Mouse (Mus musculus) thymus, postnatal 36 days (tissue): ENCODE results near the gene Rps6kb2.

Experiments used
- DNase-seq, 2 experiments: peaks; one replicate each; pipeline ENCODE4 v3.0.0; 2022; ENCODE audit warnings: mixed read lengths in 2 of 2

Gene Rps6kb2

GRCm38 (mm10) chr19:4187303-4187702 lies 24.1 kb upstream of the Rps6kb2 start:
- DNase-seq = no peak

GRCm38 (mm10) chr19:4184976-4185975 lies 22.1 kb upstream of the Rps6kb2 start:
- DNase-seq = peak; percentile 84 to 88

GRCm38 (mm10) chr19:4183689-4184088 lies 20.5 kb upstream of the Rps6kb2 start:
- no peak for DNase-seq

GRCm38 (mm10) chr19:4181892-4182291 lies 18.7 kb upstream of the Rps6kb2 start:
- no peak for DNase-seq

GRCm38 (mm10) chr19:4180411-4180810 lies 17.3 kb upstream of the Rps6kb2 start:
- no peak for DNase-seq

- DNase-seq = peak in 1 of 2 experiments; percentile 14
Measured at GRCm38 (mm10) chr19:4175368-4175947, 12.3 kb upstream of the Rps6kb2 start, which contains the start of gene Carns1. TSS of gene Carns1 (minus strand) at chr19:4175479.

- no peak for DNase-seq
Measured at GRCm38 (mm10) chr19:4172925-4173324, 9.8 kb upstream of the Rps6kb2 start.

GRCm38 (mm10) chr19:4171393-4172290 lies 8.5 kb upstream of the Rps6kb2 start:
- no peak for DNase-seq

GRCm38 (mm10) chr19:4170723-4171392 lies 7.7 kb upstream of the Rps6kb2 start:
- no peak for DNase-seq

GRCm38 (mm10) chr19:4169810-4170209 lies 6.7 kb upstream of the Rps6kb2 start:
- DNase-seq = no peak

- peak; percentile 99 to 100 for DNase-seq
Measured at GRCm38 (mm10) chr19:4169378-4169784, 6.2 kb upstream of the Rps6kb2 start.

GRCm38 (mm10) chr19:4166678-4167476 lies 3.7 kb upstream of the Rps6kb2 start:
- DNase-seq = no peak

GRCm38 (mm10) chr19:4164721-4165120 lies 1.6 kb upstream of the Rps6kb2 start:
- DNase-seq = no peak

GRCm38 (mm10) chr19:4164100-4164499 lies 946 bp upstream of the Rps6kb2 start:
- no peak for DNase-seq

- no peak for DNase-seq
Measured at GRCm38 (mm10) chr19:4163543-4163887, 361 bp upstream of the Rps6kb2 start.

GRCm38 (mm10) chr19:4159049-4159448 lies 4.1 kb downstream of the Rps6kb2 start:
- DNase-seq = no peak

- no peak for DNase-seq
Measured at GRCm38 (mm10) chr19:4156771-4157170, 6.4 kb downstream of the Rps6kb2 start.

- DNase-seq = peak; percentile 39 to 63
Measured at GRCm38 (mm10) chr19:4156073-4156579, 7.0 kb downstream of the Rps6kb2 start.

- DNase-seq = peak; percentile 43 to 52
Measured at GRCm38 (mm10) chr19:4155223-4156072, 7.7 kb downstream of the Rps6kb2 start.
